In the genomic region with DNA sequence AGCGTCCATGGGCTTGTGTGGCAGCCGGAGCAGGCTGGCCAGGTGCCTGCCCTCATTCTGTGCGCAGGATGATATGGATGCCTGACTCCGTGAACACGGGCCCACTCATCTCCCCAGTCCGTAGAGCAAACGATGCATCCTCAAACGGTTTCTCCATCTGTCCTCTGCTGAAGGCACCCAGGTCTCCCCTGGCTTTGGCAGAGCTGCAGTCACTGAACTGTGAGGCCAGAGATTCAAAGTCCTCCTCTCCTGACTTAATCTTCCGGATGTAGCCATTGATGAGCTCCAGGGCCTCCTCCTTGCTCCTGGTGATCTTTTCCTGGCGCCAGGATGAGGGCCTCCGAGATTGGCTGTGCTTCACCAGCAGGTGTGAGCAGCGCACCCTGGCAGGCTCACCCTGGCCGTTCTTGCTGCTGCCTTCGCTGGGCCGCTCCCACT, we compare ENCODE assay signal across 11 mouse cellular contexts. TPM values are rescaled to one million over a fixed set of nuclear protein-coding genes. Genes with fewer than 3 reads are reported as not detected.
DNase-seq lines count a peak whose midpoint lies in the region; ATAC-seq lines count a peak whose summit lies in the region.
"Had no signal": no experiment of that assay in that cellular context is flagged by ENCODE, and none has a peak within 500 bp of the region (broad histone marks: within the 10 kb centered on the region; RNA-seq: fewer than 3 reads in every experiment).

No protein-coding gene starts in this region.

- ATAC-seq in cerebellum, adult (ENCODE audit: insufficient number of reproducible peaks, low FRiP score, low TSS enrichment) = peak; percentile 71
- ATAC-seq: forebrain, embryonic 14.5 days had no signal

- DNase-seq in heart, postnatal 4 days = peak; percentile 15
- DNase-seq in heart, adult 8-10 months (ENCODE audit: low spot score) = no peak
- DNase-seq in cerebellum, postnatal 25 days = peak; percentile 76
- peak; percentile 27 for DNase-seq in kidney, postnatal 10 days
- DNase-seq in c-Kit-positive CD71-positive TER-119-positive erythroid progenitor cells, embryonic 14.5 days (ENCODE audit: low spot score) = no peak
- no peak for DNase-seq in right cerebral cortex, postnatal 14 days
- no peak for DNase-seq in ovary, postnatal 14 days (ENCODE audit: low spot score)

RNA-seq across cellular contexts. Expression of a gene that starts 1.9 kb away (rescaled TPM):
- not detected for total RNA-seq in heart, postnatal 4 days (2021)
- not detected for total RNA-seq in heart, adult 8-10 months (2022)
- total RNA-seq: common myeloid progenitor, adult 5-6 weeks; left cerebral cortex, adult 8-10 months had no signal

RNA-seq across cellular contexts. Expression of a gene that starts 2.3 kb away (rescaled TPM):
- total RNA-seq in heart, postnatal 4 days (2021) = 10 to 100 TPM in 1 of 2 experiments, 1 to 10 TPM in 1; 7.3 to 10.3 TPM
- 10 to 100 TPM in 2 of 4 experiments, 1 to 10 TPM in 2; 8.4 to 10.7 (median 9.7) TPM for total RNA-seq in heart, adult 8-10 months (2022)

RNA-seq across cellular contexts. Expression of a gene that starts 28.4 kb away (rescaled TPM):
- total RNA-seq in heart, postnatal 4 days (2021) = 1 to 10 TPM; 2.7 to 2.8 TPM
- 1 to 10 TPM in 3 of 4 experiments, under 1 TPM in 1; 0.57 to 1.8 (median 1.2) TPM for total RNA-seq in heart, adult 8-10 months (2022)

Comparison
In these comparisons a context has a peak if more than half of its experiments do, and no peak if none do; other contexts are left out.
1. DNase-seq: peak in heart, postnatal 4 days (single experiment), cerebellum, postnatal 25 days (2 of 2) and kidney, postnatal 10 days (single experiment); none in heart, adult 8-10 months (single experiment), c-Kit-positive CD71-positive TER-119-positive erythroid progenitor cells, embryonic 14.5 days (single experiment), right cerebral cortex, postnatal 14 days (single experiment) and ovary, postnatal 14 days (single experiment).